Mouse (Mus musculus) liver, embryonic 15.5 days (tissue): ENCODE measurements around the gene Pigl. TPM values are rescaled to one million over a fixed set of nuclear protein-coding genes. Genes with fewer than 3 reads are reported as not detected.
A peak's percentile ranks its signal among the peaks of the same experiment; 100 is the strongest.

Experiments
- ATAC-seq: fragments of 200-750 bp; cut with Nextera tagmentation; 2 replicates; pipeline ENCODE4 v1.8.0; 2017; ENCODE audit warnings: moderate number of reproducible peaks, mild to moderate bottlenecking, moderate library complexity; ENCODE audit not compliant: insufficient read depth
- H3K27ac ChIP-seq: fragments of 300-500 bp; sonication (generic); replicated peaks from 2 replicates; pipeline ENCODE4 v1.5.1; 2015; ENCODE audit warnings: mild to moderate bottlenecking, inconsistent platforms
- H3K27me3 ChIP-seq: fragments of 300-500 bp; sonication (generic); 2 replicates; pipeline ENCODE4 v1.6.1; 2015; ENCODE audit warnings: mild to moderate bottlenecking, inconsistent platforms
- H3K36me3 ChIP-seq: fragments of 300-500 bp; sonication (generic); replicated peaks from 2 replicates; pipeline ENCODE4 v1.6.1; 2015; ENCODE audit warnings: moderate library complexity, mild to moderate bottlenecking, inconsistent platforms
- H3K4me1 ChIP-seq: fragments of 300-500 bp; sonication (generic); replicated peaks from 2 replicates; pipeline ENCODE4 v1.6.1; 2015; ENCODE audit warnings: inconsistent platforms
- H3K4me2 ChIP-seq: fragments of 300-500 bp; sonication (generic); 2 replicates; pipeline ENCODE4 v1.6.1; 2015; ENCODE audit warnings: moderate library complexity, mild to moderate bottlenecking, inconsistent platforms
- H3K4me3 ChIP-seq: fragments of 300-500 bp; sonication (generic); replicated peaks from 2 replicates; pipeline ENCODE4 v1.5.1; 2015; ENCODE audit warnings: mild to moderate bottlenecking, inconsistent platforms
- H3K9ac ChIP-seq: fragments of 300-500 bp; sonication (generic); 2 replicates; pipeline ENCODE4 v1.6.1; 2015; ENCODE audit warnings: moderate library complexity, mild to moderate bottlenecking, inconsistent platforms
- H3K9me3 ChIP-seq: fragments of 300-500 bp; sonication (generic); replicated peaks from 2 replicates; pipeline ENCODE4 v1.6.1; 2016; ENCODE audit warnings: inconsistent platforms
- WGBS: fragments of 180-500 bp; shearing (Covaris S2); methylation state at CpG from one replicate; pipeline ENCODE4 v1.1.7; 2015; ENCODE audit warnings: mixed read lengths; ENCODE audit not compliant: insufficient replicate concordance; 5-methylcytosine and 5-hydroxymethylcytosine counted together
- polyA plus RNA-seq: library from polyadenylated mRNA; unstranded; fragments of >200 nt; fragmentation: Nextera tagmentation; extraction: Ambion mirVana; gene quantifications from 2 replicates; pipeline ENCODE4 v1.2.1, GENCODE M21; 2015

Gene Pigl
- polyA plus RNA-seq, 1 experiment from 2014 or later: 3.6 TPM

DNA sequence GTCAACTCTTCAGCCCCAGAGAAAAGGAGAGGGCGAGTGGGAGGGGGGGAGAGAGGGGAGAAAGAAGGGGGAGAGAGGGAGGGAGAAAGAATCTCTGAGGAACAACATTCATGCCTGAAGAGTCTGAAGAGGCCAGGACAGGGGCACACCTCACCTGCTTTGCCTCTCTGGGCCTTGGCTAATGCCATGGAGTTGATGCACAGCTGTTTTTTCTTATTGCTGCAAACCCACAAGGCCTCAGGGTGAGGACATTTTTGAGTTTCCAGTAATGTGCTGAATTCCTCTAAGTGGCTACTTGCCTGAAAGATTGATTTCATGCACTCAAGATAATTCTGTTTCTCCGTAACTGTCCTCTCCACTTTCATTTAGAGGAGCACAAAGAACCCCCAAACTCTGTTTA, 99.9 kb downstream of the Pigl start:
- H3K9me3 ChIP-seq: no peaks in the 10 kb centered on the region
- H3K4me1 ChIP-seq: peaks cover 43% of the 10 kb centered on the region
- no peak for ATAC-seq
- no peak overlapping the region for H3K27ac ChIP-seq
- no peak overlapping the region for H3K9ac ChIP-seq
- WGBS: 61% methylated on average over 2 of the region's 2 CpGs
- H3K4me3 ChIP-seq: no peak overlapping the region
- no peak overlapping the region for H3K4me2 ChIP-seq
- peaks cover 28% of the 10 kb centered on the region for H3K36me3 ChIP-seq
- H3K27me3 ChIP-seq: peaks cover 5% of the 10 kb centered on the region; the same call in 1 of the 2 replicates

DNA sequence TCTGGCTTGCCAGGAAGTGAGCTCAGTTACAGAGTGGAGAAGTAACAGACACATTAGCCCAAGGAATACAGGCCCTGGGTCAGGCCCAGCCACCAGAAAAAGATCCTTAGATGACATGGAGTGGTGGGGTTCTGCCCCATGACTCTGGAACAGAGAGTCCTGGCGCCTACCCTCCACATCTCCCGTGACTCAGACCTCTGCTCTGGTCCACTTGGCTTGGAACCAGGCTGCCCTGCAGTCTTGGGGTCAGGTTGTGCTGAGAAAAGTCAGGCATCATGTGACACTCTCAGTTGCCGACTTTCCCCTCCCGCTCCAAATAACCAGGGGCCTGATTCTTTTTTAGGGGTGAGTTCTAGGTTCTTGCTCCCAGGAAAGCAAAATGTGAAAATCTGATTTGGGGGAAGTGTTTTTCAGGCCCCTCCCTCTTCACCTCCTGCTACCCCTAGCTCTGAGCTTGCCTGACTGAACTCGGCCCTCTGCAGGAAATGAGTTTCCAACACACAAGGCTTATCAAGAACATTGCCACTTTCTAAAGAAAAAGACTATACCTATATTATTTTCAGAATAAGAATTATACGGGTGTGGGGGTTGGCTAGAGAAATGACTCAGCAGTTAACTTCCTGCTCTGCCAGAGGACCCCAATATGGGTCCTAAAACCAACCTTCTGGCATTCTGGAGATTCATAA, 100.8 kb downstream of the Pigl start:
- ATAC-seq: no peak
- peaks cover 34% of the 10 kb centered on the region for H3K4me1 ChIP-seq
- peaks cover 18% of the 10 kb centered on the region for H3K36me3 ChIP-seq
- 39% methylated on average over 6 of the region's 6 CpGs for WGBS
- H3K9ac ChIP-seq: no peak overlapping the region
- no peak overlapping the region for H3K4me3 ChIP-seq
- H3K4me2 ChIP-seq: no peak overlapping the region
- H3K9me3 ChIP-seq: no peaks in the 10 kb centered on the region
- peaks cover 5% of the 10 kb centered on the region; the same call in 1 of the 2 replicates for H3K27me3 ChIP-seq
- no peak overlapping the region for H3K27ac ChIP-seq

DNA sequence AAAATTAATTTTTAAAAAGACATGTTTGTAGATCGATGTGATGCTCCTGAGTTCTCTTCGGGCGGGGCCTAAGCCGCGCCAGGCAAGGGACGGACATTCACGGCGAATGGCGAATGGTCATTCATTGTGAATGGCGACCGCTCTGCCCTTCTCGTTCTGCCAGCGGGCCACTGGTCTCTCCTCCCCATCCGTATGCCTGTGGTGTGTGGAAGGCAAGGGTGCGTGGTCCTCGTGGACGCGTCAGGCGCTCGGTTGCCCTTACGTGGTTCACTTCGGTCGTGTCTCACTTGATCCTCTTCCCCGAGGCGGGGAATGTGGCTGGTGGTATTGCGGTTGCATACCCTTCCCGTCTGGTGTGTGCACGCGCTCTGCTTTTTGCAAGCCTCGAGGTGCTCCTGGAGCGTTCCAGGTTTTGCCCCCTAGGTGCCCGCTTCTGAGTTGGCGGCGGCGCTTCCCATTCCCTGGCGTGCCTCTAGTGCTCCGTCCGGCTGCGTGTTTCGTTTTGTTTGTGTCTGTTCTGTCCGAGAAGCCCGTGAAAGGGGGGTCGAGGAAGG, 102.3 kb downstream of the Pigl start:
- Histone ChIP-seq H3K4me3 (peak overlapping the region; percentile 50), H3K4me2 (peak overlapping the region; percentile 81), H3K9me3 (no peaks in the 10 kb centered on the region), H3K36me3 (peaks cover 4% of the 10 kb centered on the region), H3K27me3 (peaks cover 5% of the 10 kb centered on the region; the same call in 1 of the 2 replicates), H3K27ac (no peak overlapping the region), H3K9ac (peak overlapping the region; percentile 18; the same call in 1 of the 2 replicates), H3K4me1 (peaks cover 20% of the 10 kb centered on the region)
- WGBS: 28% methylated on average over 43 of the region's 43 CpGs
- ATAC-seq: no peak

DNA sequence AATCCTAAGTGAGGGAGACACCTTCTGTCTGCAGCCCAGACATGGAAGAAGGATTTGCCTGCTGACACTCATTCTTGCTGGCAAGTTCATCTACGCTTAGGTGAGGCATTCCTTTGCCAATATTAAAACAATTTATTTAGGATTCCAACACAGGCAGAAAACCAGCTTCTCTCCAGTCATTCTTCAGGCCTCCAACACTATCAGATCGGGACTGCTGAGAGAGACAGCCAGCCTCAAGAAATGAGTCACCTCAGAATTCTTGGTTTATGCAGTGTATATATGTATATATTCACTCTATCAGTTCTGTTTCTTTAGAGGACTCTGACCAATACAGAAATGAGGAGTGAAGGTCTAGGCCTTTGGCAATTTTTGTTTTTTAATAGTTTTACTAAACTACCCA, 105.3 kb downstream of the Pigl start:
- H3K27me3 ChIP-seq: peaks cover 5% of the 10 kb centered on the region; the same call in 1 of the 2 replicates
- ATAC-seq: no peak
- H3K9ac ChIP-seq: no peak overlapping the region
- no peak overlapping the region for H3K4me3 ChIP-seq
- peaks cover 16% of the 10 kb centered on the region for H3K4me1 ChIP-seq
- H3K9me3 ChIP-seq: no peaks in the 10 kb centered on the region
- H3K4me2 ChIP-seq: no peak overlapping the region
- no peaks in the 10 kb centered on the region for H3K36me3 ChIP-seq
- 66% methylated on average over 2 of the region's 2 CpGs for WGBS
- H3K27ac ChIP-seq: no peak overlapping the region

Other genes starting within 250 kb of the Pigl start
- gene Adora2b, start 209.5 kb upstream of the Pigl start, polyA plus RNA-seq: 0.59 and 0.77 TPM in 2 replicates
- gene Zswim7, start 177.1 kb upstream of the Pigl start, polyA plus RNA-seq: 8.1 and 8.5 TPM in 2 replicates
- 3.1 and 3.5 TPM in 2 replicates for gene Ttc19, start 177.0 kb upstream of the Pigl start, polyA plus RNA-seq
- 62.5 and 63.3 TPM in 2 replicates for gene Ncor1, start 81 bp downstream of the Pigl start, polyA plus RNA-seq
- gene Cenpv, start 80.8 kb downstream of the Pigl start, polyA plus RNA-seq: 14.4 and 15.7 TPM in 2 replicates
- gene Ubb, start 92.7 kb downstream of the Pigl start, polyA plus RNA-seq: 1,540 and 1,587 TPM in 2 replicates
- gene Trpv2, start 116.0 kb downstream of the Pigl start, polyA plus RNA-seq: 5.5 and 6.3 TPM in 2 replicates
- 1.7 and 2.0 TPM in 2 replicates for gene Lrrc75a, start 190.1 kb downstream of the Pigl start, polyA plus RNA-seq
- gene Mmgt2, start 190.2 kb downstream of the Pigl start, polyA plus RNA-seq: 7.2 and 7.8 TPM in 2 replicates